Mouse (Mus musculus) liver, embryonic 11.5 days (tissue): ENCODE data around the gene Prima1. TPM values are rescaled to one million over a fixed set of nuclear protein-coding genes. Genes with fewer than 3 reads are reported as not detected.

ENCODE experiments used
- ATAC-seq: fragments of 200-750 bp; cut with Nextera tagmentation; replicated peaks from 2 replicates; pipeline ENCODE4 v1.8.0; 2017; ENCODE audit warnings: moderate number of reproducible peaks, mild to moderate bottlenecking, moderate TSS enrichment, moderate library complexity; ENCODE audit not compliant: low FRiP score
- DNase-seq: peaks from one replicate; pipeline ENCODE4 v3.0.0-alpha.2; 2017; ENCODE audit warnings: low spot score
- H3K27ac ChIP-seq: fragments of 300-500 bp; sonication (generic); 2 replicates; pipeline ENCODE4 v1.5.1; 2014; ENCODE audit warnings: mild to moderate bottlenecking, low read depth, low read length, control low read depth
- H3K27me3 ChIP-seq: fragments of 300-500 bp; sonication (generic); replicated peaks from 2 replicates; pipeline ENCODE4 v1.6.1; 2014; ENCODE audit warnings: low read length, mixed read lengths; ENCODE audit not compliant: control insufficient read depth, insufficient read depth
- H3K36me3 ChIP-seq: fragments of 300-500 bp; sonication (generic); 2 replicates; pipeline ENCODE4 v1.6.1; 2014; ENCODE audit warnings: mild to moderate bottlenecking, low read length, moderate library complexity, mixed read lengths; ENCODE audit not compliant: control insufficient read depth, insufficient read depth
- H3K4me1 ChIP-seq: fragments of 300-500 bp; sonication (generic); replicated peaks from 2 replicates; pipeline ENCODE4 v1.6.1; 2014; ENCODE audit warnings: low read length, mixed read lengths; ENCODE audit not compliant: control insufficient read depth, insufficient read depth
- H3K4me2 ChIP-seq: fragments of 300-500 bp; sonication (generic); 2 replicates; pipeline ENCODE4 v1.6.1; 2014; ENCODE audit warnings: mild to moderate bottlenecking, control low read depth, moderate library complexity
- H3K4me3 ChIP-seq: fragments of 300-500 bp; sonication (generic); 2 replicates; pipeline ENCODE4 v1.5.1; 2014; ENCODE audit warnings: low read depth, low read length, control low read depth
- H3K9ac ChIP-seq: fragments of 300-500 bp; sonication (generic); 2 replicates; pipeline ENCODE4 v1.6.1; 2014; ENCODE audit warnings: low read depth, low read length, control low read depth
- H3K9me3 ChIP-seq: fragments of 300-500 bp; sonication (generic); 2 replicates; pipeline ENCODE4 v1.6.1; 2016; ENCODE audit warnings: low read length, inconsistent platforms, mixed read lengths; ENCODE audit not compliant: control insufficient read depth
- whole genome bisulfite sequencing: fragments of 180-500 bp; shearing (Covaris S2); extraction: QIAGEN DNeasy Blood & Tissue Kit; methylation state at CpG from one replicate; pipeline ENCODE4 v1.1.7; 2014; 5-methylcytosine and 5-hydroxymethylcytosine counted together
- polyA plus RNA-seq: library from polyadenylated mRNA; unstranded; fragments of >200 nt; fragmentation: Nextera tagmentation; extraction: Ambion mirVana; gene quantifications from 2 replicates; pipeline ENCODE4 v1.2.1, GENCODE M21; 2014

The Prima1 gene
- polyA plus RNA-seq, 1 experiment from 2014 or later: 0.32 TPM

- Histone ChIP-seq H3K9me3 (no peaks in the 10 kb centered on the region), H3K9ac (no peak overlapping the region), H3K4me3 (no peak overlapping the region), H3K27ac (no peak overlapping the region), H3K36me3 (no peaks in the 10 kb centered on the region), H3K4me2 (no peak overlapping the region), H3K4me1 (no peaks in the 10 kb centered on the region), H3K27me3 (no peaks in the 10 kb centered on the region)
- no peak for DNase-seq
- 63% methylated on average over 8 of the region's 8 CpGs for WGBS
- ATAC-seq: no peak
These were observed 53.7 kb downstream of the Prima1 start for GRCm38 (mm10) chr12:103188223-103188622.

GRCm38 (mm10) chr12:103187020-103187419 is 54.9 kb downstream of the Prima1 start:
- no peak overlapping the region for H3K4me2 ChIP-seq
- no peaks in the 10 kb centered on the region for H3K9me3 ChIP-seq
- no peak overlapping the region for H3K27ac ChIP-seq
- H3K4me3 ChIP-seq: no peak overlapping the region
- 80% methylated on average over 7 of the region's 7 CpGs for WGBS
- ATAC-seq: no peak
- H3K9ac ChIP-seq: no peak overlapping the region
- no peaks in the 10 kb centered on the region for H3K4me1 ChIP-seq
- no peaks in the 10 kb centered on the region for H3K27me3 ChIP-seq
- no peak for DNase-seq
- H3K36me3 ChIP-seq: no peaks in the 10 kb centered on the region

GRCm38 (mm10) chr12:103183057-103183456 is 58.9 kb downstream of the Prima1 start:
- H3K4me2 ChIP-seq: no peak overlapping the region
- no peaks in the 10 kb centered on the region for H3K4me1 ChIP-seq
- ATAC-seq (peak; percentile 41; the same call in 1 of the 2 replicates), DNase-seq (no peak)
- H3K36me3 ChIP-seq: no peaks in the 10 kb centered on the region
- no peaks in the 10 kb centered on the region for H3K27me3 ChIP-seq
- H3K4me3 ChIP-seq: no peak overlapping the region
- no peak overlapping the region for H3K9ac ChIP-seq
- no peaks in the 10 kb centered on the region for H3K9me3 ChIP-seq
- WGBS: 20% methylated on average over 7 of the region's 7 CpGs
- no peak overlapping the region for H3K27ac ChIP-seq

GRCm38 (mm10) chr12:103168892-103169291 is 73.1 kb downstream of the Prima1 start:
- no peak overlapping the region for H3K9ac ChIP-seq
- no peaks in the 10 kb centered on the region for H3K9me3 ChIP-seq
- WGBS: 59% methylated on average over 12 of the region's 12 CpGs
- no peak overlapping the region for H3K4me2 ChIP-seq
- DNase-seq (no peak), ATAC-seq (no peak)
- H3K27ac ChIP-seq: no peak overlapping the region
- no peaks in the 10 kb centered on the region for H3K36me3 ChIP-seq
- H3K4me3 ChIP-seq: no peak overlapping the region
- H3K4me1 ChIP-seq: no peaks in the 10 kb centered on the region
- H3K27me3 ChIP-seq: no peaks in the 10 kb centered on the region

- Histone ChIP-seq H3K4me1 (no peaks in the 10 kb centered on the region), H3K36me3 (no peaks in the 10 kb centered on the region), H3K4me2 (no peak overlapping the region), H3K4me3 (no peak overlapping the region), H3K27ac (no peak overlapping the region), H3K9me3 (no peaks in the 10 kb centered on the region), H3K27me3 (no peaks in the 10 kb centered on the region), H3K9ac (no peak overlapping the region)
- ATAC-seq (no peak), DNase-seq (no peak)
- 75% methylated on average over 14 of the region's 14 CpGs for WGBS
These were observed 77.6 kb downstream of the Prima1 start for GRCm38 (mm10) chr12:103164101-103165030.

GRCm38 (mm10) chr12:103163596-103163995 is 78.4 kb downstream of the Prima1 start:
- H3K4me1 ChIP-seq: no peaks in the 10 kb centered on the region
- DNase-seq (no peak), ATAC-seq (no peak)
- H3K27ac ChIP-seq: no peak overlapping the region
- H3K27me3 ChIP-seq: no peaks in the 10 kb centered on the region
- H3K4me2 ChIP-seq: no peak overlapping the region
- 77% methylated on average over 10 of the region's 10 CpGs for WGBS
- H3K9me3 ChIP-seq: no peaks in the 10 kb centered on the region
- H3K4me3 ChIP-seq: no peak overlapping the region
- H3K9ac ChIP-seq: no peak overlapping the region
- H3K36me3 ChIP-seq: no peaks in the 10 kb centered on the region

GRCm38 (mm10) chr12:103160721-103161120 is 81.2 kb downstream of the Prima1 start:
- Histone ChIP-seq H3K4me1 (no peaks in the 10 kb centered on the region), H3K9me3 (no peaks in the 10 kb centered on the region), H3K27me3 (no peaks in the 10 kb centered on the region), H3K27ac (no peak overlapping the region), H3K36me3 (no peaks in the 10 kb centered on the region), H3K4me3 (no peak overlapping the region), H3K4me2 (no peak overlapping the region), H3K9ac (no peak overlapping the region)
- WGBS: 82% methylated on average over 4 of the region's 4 CpGs
- ATAC-seq: no peak
- DNase-seq: no peak

- Histone ChIP-seq H3K4me1 (no peaks in the 10 kb centered on the region), H3K27me3 (no peaks in the 10 kb centered on the region), H3K27ac (no peak overlapping the region), H3K4me2 (no peak overlapping the region), H3K36me3 (no peaks in the 10 kb centered on the region), H3K4me3 (no peak overlapping the region), H3K9me3 (no peaks in the 10 kb centered on the region), H3K9ac (no peak overlapping the region)
- DNase-seq (no peak), ATAC-seq (no peak)
- WGBS: 61% methylated on average over 8 of the region's 8 CpGs
These were observed 82.9 kb downstream of the Prima1 start for GRCm38 (mm10) chr12:103159016-103159415.
